Mouse (Mus musculus): ENCODE results near the gene Mecr.

DNA sequence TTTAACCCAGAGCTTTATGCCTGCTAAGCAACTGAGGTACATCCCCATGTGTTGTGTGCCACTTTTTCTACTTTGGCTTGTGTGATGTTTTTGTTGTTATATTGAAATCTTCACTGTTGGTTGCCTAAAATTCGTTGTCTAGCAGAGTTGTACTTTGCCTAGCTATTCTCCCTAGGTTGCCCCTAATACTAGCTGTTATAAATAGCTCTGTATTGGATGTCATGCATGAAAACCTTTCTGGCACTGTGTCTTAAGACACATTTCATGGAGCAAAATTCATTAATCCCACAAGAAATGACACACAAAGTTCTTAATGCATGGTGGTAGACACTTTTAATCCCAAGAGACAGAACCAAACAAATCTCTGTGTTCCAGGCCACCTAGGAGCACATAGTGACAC lies 36.4 kb downstream of the Mecr start:
- TF ChIP-seq POLR2A (IDR thresholded peaks at IDR 0.05; ENCODE audit: borderline replicate concordance, extremely low read depth, low read depth, low read length) (no peak), CTCF (IDR thresholded peaks at IDR 0.05; ENCODE audit: insufficient read depth, low read length) (no peak)

Data from lung, adult 2 months (tissue).